Mouse (Mus musculus): ENCODE results near the gene Hdac10.

The Hdac10 gene

DNA sequence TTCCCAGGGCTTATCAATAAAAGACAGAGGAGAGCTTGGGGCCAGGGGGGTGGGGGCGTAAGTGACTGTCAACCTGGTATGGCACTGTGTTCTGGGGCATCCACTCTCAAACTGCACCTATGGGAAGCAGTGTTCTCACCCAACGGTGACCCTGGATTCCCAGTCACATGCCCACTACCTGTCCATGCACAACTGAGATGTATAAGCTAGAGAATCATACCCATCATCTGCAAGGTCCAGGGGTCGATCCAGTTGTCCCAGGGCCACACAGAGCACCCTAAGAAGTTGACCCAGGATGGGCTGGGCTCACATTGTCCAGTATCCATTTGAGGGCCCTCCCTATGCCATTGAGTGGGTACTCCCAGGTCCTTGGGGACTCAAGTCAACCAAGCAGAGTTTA, 4.2 kb downstream of the Hdac10 start:
- no peak for DNase-seq (ENCODE audit: low read depth)

DNA sequence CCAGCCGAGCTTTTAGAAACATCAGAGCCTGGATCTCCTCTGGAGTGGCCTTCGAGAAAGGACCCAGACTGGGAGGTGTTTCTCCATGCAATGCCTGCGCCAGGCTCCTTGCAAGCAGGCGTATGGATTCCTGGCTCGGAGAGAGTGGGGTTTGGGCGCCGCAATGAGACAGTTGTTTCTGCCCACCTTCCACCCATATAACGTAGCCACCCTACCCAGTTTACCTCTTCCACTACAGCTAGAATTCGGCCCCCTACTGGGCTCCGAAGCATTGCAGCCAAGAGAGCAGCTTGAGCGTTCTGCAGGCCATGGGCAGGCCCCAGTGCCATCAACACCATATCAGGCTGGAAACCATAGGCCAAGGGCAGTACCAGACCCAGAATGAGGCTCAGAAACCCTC, 4.9 kb downstream of the Hdac10 start:
- no peak for DNase-seq (ENCODE audit: low read depth)

DNA sequence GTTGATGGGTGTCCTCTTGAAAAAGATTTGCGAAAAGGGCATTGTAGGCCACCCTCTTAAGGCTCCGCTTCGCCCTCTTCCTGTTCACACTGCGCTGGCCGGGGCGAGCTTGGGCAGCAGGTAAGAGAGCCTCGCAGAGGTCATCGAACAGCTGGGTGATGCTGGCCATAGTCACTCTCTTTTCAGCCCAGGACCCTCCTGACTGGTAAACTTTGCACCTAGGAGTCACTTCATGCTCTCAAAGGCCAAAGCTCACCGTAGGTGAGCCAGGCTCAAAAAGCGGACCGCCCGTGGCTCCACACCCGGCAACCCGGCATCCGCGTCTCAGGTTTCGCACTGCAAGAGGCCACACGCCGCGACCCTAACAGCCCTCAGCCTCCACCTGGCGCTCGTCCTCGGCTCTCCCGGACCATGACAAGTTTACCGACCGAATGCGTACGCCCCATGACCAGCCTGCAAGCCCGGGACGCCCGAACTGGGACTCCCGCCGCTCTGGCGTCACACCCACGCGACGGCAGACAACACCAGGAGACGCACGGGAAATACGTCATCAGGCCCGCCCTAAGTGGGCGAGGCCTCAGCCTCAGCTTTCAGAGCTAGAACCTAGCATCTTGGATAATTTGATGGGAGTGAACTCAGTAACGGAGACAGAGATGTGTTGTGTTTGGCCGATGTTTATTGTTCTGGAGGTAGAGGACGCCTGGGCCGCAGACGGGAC, 5.7 kb downstream of the Hdac10 start, which contains the start of gene Tubgcp6:
Tubgcp6 (minus strand) TSS at position 464 of the 718 bp plus-strand sequence.
- DNase-seq (ENCODE audit: low read depth) = peak; percentile 91

DNA sequence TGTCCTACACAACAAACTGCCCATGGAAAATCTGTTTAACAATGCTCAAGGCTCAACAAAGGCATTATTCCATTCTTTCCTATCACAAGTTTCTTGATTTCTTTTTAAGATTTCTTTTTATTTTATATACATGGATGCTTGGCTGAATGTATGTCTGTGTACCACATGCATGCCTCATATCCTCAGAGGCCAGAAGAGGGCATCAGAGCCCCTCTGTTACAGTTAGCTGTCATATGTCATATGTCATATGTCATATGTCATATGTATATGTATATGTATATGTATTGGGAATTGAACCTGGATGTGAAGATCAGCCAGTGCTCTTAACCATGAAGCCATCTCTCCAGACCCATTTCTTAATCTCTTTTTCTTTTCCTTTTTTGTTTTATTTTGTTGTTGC, 10.5 kb downstream of the Hdac10 start:
- peak; percentile 59 for DNase-seq (ENCODE audit: low read depth)

DNA sequence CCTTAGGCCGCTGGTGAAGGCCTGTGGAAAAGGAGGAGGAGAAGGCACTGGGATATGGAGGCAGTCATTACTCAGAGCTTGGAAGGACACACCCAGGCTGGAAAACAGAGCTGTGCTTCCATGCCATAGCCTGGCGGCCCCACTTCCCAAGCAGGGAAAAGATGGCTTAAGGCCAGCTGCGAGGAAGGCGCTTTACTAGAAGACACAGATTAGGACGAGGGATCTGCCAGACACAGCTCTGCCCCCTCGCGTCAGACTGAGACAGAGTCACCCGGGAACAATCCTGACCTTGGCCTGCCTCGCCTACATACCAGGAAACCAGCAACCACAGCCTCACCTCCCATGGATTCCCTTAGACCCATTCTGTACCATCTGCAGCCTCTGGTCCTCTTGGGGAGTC, 18.4 kb downstream of the Hdac10 start:
- DNase-seq (ENCODE audit: low read depth) = no peak

DNA sequence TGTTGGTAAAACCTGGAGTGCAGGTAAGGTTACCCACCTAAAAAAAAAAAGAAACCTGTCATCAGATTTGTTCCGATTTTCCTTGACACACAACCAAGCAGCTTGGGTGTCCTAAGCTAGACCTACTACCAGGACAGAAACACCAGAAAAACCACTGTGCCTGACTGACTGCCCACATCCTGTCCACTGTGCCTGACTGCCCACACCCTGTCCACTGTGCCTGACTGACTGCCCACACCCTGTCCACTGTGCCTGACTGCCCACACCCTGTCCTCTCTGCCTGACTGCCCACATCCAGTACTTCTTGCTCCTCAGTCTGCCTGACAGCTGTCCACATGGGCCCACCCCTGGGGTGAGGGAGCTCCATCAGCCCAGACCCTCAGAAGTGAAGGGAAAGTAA, 21.5 kb downstream of the Hdac10 start:
- DNase-seq (ENCODE audit: low read depth) = no peak

DNA sequence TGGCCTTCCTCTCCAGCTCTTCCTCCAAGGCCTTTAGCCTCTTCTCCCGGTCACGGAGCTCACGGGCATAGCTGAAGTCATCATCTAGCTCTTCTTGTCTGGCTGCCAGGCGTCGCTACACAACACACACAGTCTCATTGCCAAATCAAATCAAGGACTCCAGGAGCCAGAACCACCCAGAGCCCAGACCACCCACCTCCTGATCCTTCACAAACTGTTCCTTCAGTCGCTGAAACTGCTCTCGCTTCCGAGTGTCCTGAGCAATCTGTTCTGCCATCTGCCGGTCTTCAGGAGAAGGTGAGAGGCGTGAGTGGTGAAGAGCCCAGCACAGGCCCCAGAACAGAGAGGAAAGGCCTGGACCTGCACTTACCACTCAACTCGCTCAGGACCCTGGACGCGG, 22.4 kb downstream of the Hdac10 start:
- DNase-seq (ENCODE audit: low read depth) = no peak

DNA sequence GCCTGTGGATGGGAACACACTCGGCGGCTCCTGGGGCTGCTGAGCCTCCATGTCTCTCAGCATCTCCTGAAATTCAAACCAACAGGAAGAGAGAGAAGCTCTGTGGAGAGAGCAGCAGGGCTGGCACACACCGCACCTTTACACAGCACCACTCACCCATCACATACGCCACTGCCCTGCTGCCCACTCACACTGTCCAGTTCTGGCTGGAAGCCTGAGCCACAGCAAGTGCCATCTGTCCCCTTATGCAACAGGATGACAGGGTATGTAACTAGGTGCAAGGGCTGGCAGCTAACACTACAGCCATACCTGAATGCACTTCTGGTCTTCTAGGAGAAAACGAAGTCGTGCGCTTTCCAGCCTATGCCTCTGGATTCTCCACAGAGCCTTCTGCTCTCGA, 24.1 kb downstream of the Hdac10 start:
- DNase-seq (ENCODE audit: low read depth) = no peak

DNA sequence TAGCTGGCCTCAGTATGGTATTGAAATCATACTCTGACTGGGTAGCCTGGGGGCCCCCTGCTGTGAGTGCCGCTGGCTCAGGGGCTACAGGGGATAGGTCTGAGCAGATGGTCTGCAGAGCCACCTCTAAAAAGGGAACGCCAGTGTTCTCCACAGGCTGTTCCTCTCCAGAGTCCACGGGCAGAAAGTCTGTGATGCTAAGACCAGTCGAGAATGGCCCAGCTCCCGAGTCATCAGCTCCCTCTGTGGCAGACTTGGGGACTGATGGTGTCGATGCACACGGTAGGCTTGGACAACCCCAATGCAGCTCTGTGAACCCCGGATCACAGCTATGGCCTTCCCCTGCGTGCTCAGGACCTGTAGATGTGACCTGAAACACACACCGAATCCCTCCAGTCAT, 24.6 kb downstream of the Hdac10 start:
- DNase-seq (ENCODE audit: low read depth) = no peak

DNA sequence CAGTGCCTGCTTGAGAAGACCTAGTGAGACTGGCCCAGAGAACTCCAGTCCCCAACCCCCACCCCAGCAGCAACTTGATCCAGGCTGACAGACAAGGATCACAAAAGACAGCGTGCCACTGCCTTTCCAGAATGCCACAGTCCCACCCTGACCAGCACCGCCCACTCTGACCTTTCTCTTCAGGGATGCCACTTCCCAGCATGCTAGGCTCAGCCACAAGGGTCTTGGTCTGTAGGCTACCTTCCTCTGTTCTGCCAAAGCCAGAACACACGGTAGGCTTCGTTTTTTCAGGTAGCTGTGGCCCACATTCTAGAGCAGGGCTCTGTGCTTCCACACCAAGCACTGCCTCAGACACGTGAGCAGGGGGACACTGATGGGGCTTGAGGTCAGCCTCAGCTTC, 25.9 kb downstream of the Hdac10 start:
- DNase-seq (ENCODE audit: low read depth) = no peak

DNA sequence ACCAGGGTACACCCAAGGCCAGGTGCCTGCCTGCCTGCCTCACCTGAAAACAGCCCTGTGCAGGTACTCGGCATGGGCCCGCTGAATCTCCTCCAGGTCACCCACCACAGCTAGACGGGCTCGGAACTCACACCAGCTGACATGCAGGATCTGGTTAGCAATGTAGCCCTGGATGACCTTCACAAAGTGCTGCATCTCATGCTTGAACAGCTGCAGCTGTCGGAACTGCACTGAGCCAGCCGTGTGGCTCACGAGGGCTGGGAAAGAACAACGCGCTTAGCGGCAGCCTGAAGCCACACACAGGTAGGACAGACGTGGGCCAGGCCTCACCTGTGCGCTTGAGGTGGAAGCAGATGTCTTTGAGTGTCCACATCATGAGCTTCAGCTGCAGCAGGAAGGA, 27.7 kb downstream of the Hdac10 start:
- DNase-seq (ENCODE audit: low read depth) = no peak

DNA sequence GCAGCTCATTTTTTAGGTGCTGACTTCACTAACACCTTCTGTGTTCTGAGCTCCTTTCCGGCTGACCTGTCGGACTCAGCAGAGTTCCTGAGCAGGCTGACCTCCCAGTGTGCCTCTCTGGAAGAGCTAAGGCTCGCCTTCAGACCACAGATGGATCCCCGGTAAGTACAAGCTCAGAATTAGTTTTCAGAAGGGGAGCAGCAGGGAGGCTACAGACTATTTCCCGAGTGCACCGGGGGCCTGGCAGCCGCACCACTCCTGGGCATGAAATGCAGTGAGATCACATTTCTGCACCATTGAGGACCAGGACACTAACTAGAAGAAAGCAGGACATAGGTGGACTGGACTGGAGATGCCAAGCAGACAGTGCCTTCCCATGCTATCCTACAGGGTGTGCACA, 29.9 kb downstream of the Hdac10 start:
- DNase-seq (ENCODE audit: low read depth) = no peak

DNA sequence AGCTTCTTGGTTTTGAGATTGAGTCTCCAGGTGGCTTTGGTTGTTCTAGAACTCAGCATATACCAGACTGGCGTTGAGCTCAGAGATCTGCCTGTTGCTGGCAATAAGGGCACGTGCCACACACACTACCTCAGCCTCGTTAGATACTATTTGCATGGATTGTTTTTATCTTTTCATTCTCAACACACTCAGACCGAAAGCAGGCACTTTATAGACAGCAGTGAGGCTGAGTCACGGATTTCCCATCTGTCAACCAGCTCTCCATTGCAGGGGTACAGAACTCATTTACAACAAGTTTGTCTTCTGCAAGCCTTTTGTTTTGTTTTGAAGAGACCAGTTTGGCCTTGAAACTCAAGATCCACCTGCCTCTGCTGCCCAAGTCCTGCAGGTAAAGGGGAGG, 31.1 kb downstream of the Hdac10 start:
- no peak for DNase-seq (ENCODE audit: low read depth)

DNA sequence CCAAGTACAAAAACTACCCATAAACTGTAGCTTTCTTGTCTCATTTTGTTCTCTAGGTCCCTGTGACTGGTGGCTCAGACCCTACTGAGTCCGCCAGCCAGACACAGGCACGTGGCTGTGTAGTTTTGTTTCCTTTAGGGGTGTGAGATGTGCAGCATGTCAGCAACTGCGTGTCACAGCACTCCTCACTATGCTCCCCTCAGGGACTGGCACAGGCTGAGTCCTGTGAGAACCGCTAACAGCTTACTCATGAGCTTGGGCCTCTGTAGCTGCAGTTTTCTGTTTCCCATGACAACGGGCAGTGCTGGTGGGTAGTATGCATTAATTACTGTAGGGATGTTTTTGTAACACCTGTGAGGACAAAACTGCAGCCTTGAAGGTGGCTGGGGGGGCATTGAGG, 36.3 kb downstream of the Hdac10 start:
- DNase-seq (ENCODE audit: low read depth) = no peak

DNA sequence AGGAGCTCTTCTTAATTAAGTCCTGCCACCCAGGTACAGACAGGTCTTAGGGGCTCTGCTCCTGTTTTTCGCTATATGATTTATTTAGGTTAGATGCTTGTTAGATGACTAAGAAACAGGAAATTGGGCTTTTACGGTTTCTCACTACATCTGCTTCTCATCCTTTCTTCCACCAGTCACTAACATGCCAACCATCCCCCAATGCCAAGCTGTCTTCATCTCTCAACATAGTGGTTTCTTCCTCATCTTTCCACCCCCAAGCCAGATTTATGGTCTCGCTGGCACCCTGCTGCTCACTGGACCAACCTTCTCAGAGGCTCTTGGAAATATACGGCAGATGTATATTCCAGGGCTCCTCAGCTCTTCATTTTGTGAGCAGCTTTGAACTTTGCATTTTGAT, 37.8 kb downstream of the Hdac10 start:
- peak; percentile 9 for DNase-seq (ENCODE audit: low read depth)

DNA sequence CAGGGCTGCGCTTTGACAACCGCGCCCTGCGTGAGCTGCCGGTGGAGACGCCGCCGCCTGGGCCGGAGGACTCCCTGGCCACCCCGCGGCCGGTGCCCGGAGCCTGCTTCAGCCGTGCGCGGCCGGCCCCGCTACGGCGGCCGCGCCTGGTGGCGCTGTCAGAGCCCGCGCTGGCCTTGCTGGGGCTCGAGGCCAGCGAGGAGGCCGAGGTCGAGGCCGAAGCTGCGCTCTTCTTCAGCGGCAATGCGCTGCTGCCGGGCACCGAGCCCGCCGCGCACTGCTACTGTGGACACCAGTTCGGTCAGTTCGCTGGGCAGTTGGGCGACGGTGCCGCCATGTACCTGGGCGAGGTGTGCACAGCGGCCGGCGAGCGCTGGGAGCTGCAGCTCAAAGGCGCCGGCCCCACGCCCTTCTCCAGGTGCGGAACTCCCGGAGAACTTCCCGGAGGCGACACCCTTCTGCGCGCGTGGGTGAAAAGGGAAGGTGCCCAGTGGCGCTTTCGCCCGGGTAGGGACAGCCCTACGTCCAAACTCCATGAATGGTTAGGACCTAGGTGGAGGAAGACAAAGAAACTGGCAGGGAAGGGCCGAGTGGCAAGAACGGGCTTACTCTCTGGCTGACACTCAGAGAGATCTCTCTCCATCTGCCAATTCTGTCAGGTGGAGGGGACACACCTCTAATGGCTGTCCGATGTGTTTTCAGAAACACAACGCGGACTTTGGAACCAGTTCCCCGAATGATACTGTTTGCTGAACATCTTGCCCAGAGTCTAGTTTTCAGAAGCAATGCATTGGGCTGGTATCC, 39.0 kb downstream of the Hdac10 start:
- DNase-seq (ENCODE audit: low read depth) = peak; percentile 16

DNA sequence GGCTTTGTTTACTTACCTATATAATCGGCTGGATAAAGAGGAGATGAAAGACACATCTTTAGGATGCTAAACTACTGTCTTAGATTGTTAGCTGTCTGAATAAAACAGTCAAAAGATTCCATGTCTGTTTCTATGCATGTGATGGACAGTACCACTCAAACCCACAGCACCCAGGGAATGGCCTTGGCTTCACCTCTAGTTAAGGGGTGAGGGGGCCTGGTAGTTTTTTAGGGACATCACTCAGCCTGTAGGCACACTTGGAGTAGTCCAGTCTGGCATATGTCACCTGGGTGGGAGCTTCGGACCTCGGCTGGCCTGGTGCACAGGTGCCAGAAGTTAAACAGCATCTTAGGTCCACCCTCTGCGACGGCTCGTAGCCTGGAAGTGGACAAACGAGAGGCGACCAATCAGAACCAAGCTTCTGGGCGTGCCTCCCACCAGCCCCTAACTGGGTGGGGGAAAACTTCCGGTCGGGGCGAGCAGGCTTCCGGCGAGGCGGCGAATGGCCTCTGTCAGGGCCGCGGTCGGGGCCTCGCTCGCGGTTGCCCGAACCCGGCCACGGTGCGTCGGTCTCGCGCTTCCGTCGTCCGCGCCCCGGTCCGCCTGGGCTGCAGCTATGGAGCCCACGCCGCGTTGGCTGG, 39.8 kb downstream of the Hdac10 start, which contains the start of gene Selenoo:
Selenoo (plus strand) TSS at position 478 of the 641 bp plus-strand sequence.
- DNase-seq (ENCODE audit: low read depth) = peak; percentile 91

DNA sequence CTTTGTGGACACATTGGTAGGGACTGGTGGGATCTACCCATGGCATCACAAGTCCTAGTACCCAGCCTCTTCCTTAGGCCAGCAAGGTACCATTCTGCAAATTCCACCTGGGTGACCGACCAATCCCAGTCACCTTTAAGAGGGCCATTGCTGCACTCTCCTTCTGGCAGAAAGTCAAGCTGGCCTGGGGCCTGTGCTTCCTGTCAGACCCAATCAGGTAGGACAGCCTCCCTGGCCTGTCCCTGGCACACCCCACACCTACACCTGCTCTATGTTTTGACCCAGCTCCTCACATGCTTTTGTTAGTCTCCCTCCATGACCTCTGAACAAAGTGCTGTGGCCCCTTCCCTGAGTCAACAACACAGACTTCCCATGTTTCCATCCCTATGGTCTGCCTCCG, 43.7 kb downstream of the Hdac10 start:
- no peak for DNase-seq (ENCODE audit: low read depth)

DNA sequence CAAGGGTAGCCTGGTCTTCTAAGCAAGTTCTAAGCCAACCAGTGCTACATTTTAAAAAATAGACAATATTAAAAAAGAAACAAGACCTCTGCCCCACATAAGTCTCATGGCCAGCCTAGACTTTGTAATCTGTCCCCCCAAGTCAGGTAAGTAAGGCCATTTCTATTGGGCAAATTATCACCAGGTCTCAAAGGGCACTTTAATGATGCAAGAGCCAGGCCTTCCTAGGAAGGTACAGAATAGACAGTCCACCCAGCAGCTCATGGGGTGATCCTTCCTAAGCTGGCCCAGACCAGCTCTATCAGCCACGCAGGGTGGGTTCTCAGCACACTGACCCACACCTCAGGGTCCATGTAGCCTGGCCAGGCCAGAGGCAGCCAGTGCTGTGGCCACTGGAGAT, 44.6 kb downstream of the Hdac10 start:
- DNase-seq (ENCODE audit: low read depth) = no peak

DNA sequence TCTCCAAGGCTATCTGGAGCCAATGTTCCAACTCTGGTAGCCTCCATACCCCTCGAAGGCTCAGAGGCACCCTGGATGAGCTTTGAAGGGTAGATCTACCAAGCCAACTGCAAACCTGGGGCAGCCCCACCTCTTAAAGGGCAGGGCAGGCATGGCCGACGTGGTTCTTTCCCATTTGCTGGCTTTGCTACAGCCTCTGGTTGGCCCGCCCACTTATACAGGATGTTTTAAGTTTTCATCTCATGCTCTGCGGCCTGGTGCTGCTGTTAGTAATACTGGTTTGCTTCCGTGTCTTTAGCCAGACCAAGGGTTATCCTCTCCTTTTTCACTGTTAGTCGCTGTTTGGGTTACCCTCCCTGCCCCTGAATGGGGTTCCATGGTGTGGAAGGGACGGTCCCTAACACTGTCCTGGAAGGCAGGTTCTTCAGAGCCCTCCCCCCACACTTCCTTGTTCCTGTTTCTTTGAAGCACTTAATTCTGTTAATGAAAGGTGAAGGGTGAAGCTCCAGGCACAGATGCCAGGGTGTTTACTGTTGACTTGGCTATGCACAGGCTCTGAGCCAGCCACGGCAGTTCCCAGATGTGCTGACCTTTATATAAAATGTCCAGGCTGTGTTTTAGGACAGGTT, 50.2 kb downstream of the Hdac10 start:
- peak; percentile 91 for DNase-seq (ENCODE audit: low read depth)

DNA sequence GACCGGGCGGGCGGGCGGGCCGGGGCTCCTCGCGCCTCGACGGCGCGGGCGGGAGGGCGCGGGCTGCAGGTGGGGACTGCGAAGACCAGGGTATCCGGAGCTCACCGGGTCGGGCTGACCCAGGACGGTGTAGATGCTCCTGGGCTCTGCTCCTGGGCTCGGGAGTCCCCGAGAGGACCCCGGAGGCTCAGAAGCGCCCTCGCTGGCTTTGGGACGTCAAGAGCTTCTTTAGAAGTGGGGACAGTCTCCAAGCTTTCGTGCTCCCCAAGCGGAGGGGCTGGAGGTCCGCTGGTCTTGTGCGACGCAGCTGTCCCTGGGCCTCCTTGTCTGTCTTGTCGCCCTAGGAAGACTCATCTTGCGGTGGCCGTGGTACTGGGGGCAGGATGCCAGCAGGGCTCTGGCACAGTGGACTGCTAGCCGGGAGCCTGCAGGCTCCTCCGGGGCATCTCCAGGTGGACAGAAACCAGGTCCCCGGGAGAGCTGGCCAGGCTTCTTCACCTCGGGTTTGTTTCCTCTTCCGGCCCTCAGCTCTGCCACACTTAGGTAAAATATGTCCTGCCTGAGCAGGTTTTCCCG, 52.3 kb downstream of the Hdac10 start:
- DNase-seq (ENCODE audit: low read depth) = peak; percentile 53

DNA sequence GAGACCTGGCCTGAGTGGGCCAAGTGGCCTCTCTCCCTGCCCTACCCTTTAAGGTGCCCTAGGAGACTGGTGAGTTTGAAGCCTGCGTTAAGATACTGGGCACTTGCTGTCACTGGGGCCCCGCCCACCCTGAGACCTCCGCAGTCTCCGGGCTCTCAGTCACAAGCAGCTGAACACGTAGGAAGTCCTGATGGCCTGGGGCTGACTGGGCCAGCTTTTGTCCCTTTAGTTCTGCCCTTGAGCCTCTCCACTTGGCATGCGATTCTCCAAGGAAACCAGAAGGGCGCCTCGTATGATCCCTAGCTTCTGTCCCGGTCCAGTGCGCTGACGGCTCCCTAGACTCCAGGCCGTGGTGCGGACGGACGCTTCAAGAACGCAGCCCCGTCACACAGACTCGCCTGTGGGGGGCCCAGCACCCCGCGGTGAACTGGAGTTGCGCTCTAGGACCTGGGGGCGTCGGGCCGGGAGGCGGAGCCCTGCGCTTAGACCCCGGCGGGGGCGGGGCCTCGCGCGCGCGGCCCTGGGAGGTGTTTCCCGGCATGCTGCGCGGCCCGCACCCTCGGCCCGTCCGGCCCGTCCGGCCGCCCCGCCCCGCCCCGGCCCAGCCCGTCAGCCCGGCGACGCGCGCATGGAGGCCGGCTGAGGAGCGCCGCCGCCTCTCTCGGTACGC, 52.9 kb downstream of the Hdac10 start:
- DNase-seq (ENCODE audit: low read depth) = peak; percentile 86

Measured in 416B (cell line).